Mouse (Mus musculus): ENCODE results near the gene Gpr18. TPM values are rescaled to one million over a fixed set of nuclear protein-coding genes. Genes with fewer than 3 reads are reported as not detected.

The Gpr18 gene
- polyA plus RNA-seq, 1 experiment from 2014 or later = 0.21 TPM

Other genes with a start within 250 kb of the Gpr18 start
- 4.4 and 6.5 TPM in 2 replicates for gene Dock9, start 117.9 kb downstream of the Gpr18 start, polyA plus RNA-seq (2015; fragmentation: Nextera tagmentation; extraction: Ambion mirVana)
- gene Ubac2, start 37.2 kb downstream of the Gpr18 start, polyA plus RNA-seq (2015; fragmentation: Nextera tagmentation; extraction: Ambion mirVana) = 42.4 and 50.0 TPM in 2 replicates
- 1.8 and 3.1 TPM in 2 replicates for gene Gpr183, start 49.4 kb upstream of the Gpr18 start, polyA plus RNA-seq (2015; fragmentation: Nextera tagmentation; extraction: Ambion mirVana)
- not detected in 2 replicates for gene Timm8a2, start 118.9 kb upstream of the Gpr18 start, polyA plus RNA-seq (2015; fragmentation: Nextera tagmentation; extraction: Ambion mirVana)
- 120 and 122 TPM in 2 replicates for gene Tm9sf2, start 191.3 kb upstream of the Gpr18 start, polyA plus RNA-seq (2015; fragmentation: Nextera tagmentation; extraction: Ambion mirVana)

Measured in heart, embryonic 15.5 days (tissue).